Mouse (Mus musculus): Measurements from ENCODE around the gene Ddit4l. TPM values are rescaled to one million over a fixed set of nuclear protein-coding genes. Genes with fewer than 3 reads are reported as not detected.
"Not testable (repeated sequence)": the region's sequence is repeated elsewhere in the genome, so short reads cannot be mapped to it uniquely, and the experiment has no call there.

Gene Ddit4l
- total RNA-seq, 2 experiments from 2014 or later, result 128 to 139 TPM

- no peak for DNase-seq
- intact Hi-C loops (cut with DNase I), result loop anchor here (10.0 kb wide), 1 partner anchor 111 kb away; no protein-coding TSS in a partner anchor
These were observed 22.7 kb downstream of the Ddit4l start for GRCm38 (mm10) chr3:137644081-137644480.

GRCm38 (mm10) chr3:137644947-137645346 lies 23.5 kb downstream of the Ddit4l start:
- intact Hi-C loops (cut with DNase I), result loop anchor here (10.0 kb wide), 1 partner anchor 110 kb away; no protein-coding TSS in a partner anchor
- DNase-seq, result no peak

GRCm38 (mm10) chr3:137647427-137648100 lies 26.2 kb downstream of the Ddit4l start:
- DNase-seq, result no peak
- intact Hi-C loops (cut with DNase I), result loop anchor here (10.0 kb wide), 1 partner anchor 107 kb away; no protein-coding TSS in a partner anchor

GRCm38 (mm10) chr3:137649112-137649511 lies 27.7 kb downstream of the Ddit4l start:
- intact Hi-C loops (cut with DNase I), result loop anchor here (10.0 kb wide), 1 partner anchor 106 kb away; no protein-coding TSS in a partner anchor
- no peak for DNase-seq

- intact Hi-C loops (cut with DNase I), result no loop called here
- DNase-seq, result no peak
These were observed 31.4 kb downstream of the Ddit4l start for GRCm38 (mm10) chr3:137652853-137653252.

GRCm38 (mm10) chr3:137671224-137671623 lies 49.8 kb downstream of the Ddit4l start, which contains the start of gene Gm21962:
Gm21962 (plus strand) TSS chr3:137671524.
- DNase-seq; intact Hi-C loops (cut with DNase I): not testable (repeated sequence)

Small RNAs within 50 kb of the gene (microRNA-seq; reads per million reads assigned to microRNA genes)
- gene Gm22468, result 0 reads per million in 2 experiments

Other genes with a start within 250 kb of the Ddit4l start
- not detected for gene Gm21962, start 49.9 kb downstream of the Ddit4l start, total RNA-seq (2021)
- gene H2afz, start 242.9 kb downstream of the Ddit4l start, total RNA-seq (2021), result 10 to 100 TPM; 65.6 to 74.7 TPM
- 1 to 10 TPM; 6.9 to 7.2 TPM for gene Dnajb14, start 246.1 kb downstream of the Ddit4l start, total RNA-seq (2021)

All from gastrocnemius, postnatal 36 days (tissue).